Mouse (Mus musculus) brain, embryonic 14.5 days (tissue): ENCODE results near the gene Pklr.

Experiments used
- CTCF ChIP-seq: fragments of 200-500 bp; IDR thresholded peaks from 2 replicates; pipeline ENCODE4 v1.5.1; 2012; ENCODE audit warnings: inconsistent platforms, mild to moderate bottlenecking, moderate library complexity, borderline replicate concordance; ENCODE audit not compliant: insufficient read depth, insufficient read length; ENCODE audit errors: extremely low read depth
- POLR2A ChIP-seq: fragments of 200-500 bp; IDR thresholded peaks from 2 replicates; pipeline ENCODE4 v1.6.1; 2012; ENCODE audit warnings: mild to moderate bottlenecking, inconsistent platforms, borderline replicate concordance; ENCODE audit not compliant: poor library complexity, insufficient read depth, insufficient read length, severe bottlenecking; ENCODE audit errors: extremely low read depth

- TF ChIP-seq CTCF (peak; percentile 75), POLR2A (0 out of 2 replicates have a peak, but pooled peaks have one; percentile 24)
Observed at GRCm38 (mm10) chr3:89090694-89091655, 45.0 kb upstream of the Pklr start.
